Mouse (Mus musculus): ENCODE measurements at regions not wholly inside any gene's neighbourhood (a gene's known extent, or its start where the extent isn't known, plus 50 kb on each side); places are given as distances from the start of the nearest gene placed in this dataset.

GRCm38 (mm10) chr8:74639276-74639675 is 233.7 kb upstream of the Isx start:
- DNase-seq (ENCODE audit: low spot score): no peak

GRCm38 (mm10) chr8:74640636-74641035 is 232.3 kb upstream of the Isx start:
- no peak for DNase-seq (ENCODE audit: low spot score)

GRCm38 (mm10) chr8:74659950-74660349 is 213.0 kb upstream of the Isx start:
- DNase-seq (ENCODE audit: low spot score): no peak

- no peak for DNase-seq (ENCODE audit: low spot score)
Observed at GRCm38 (mm10) chr8:74688342-74688741, 184.6 kb upstream of the Isx start.

- DNase-seq (ENCODE audit: low spot score): no peak
Observed at GRCm38 (mm10) chr8:74696001-74696400, 177.0 kb upstream of the Isx start.

- no peak for DNase-seq (ENCODE audit: low spot score)
Observed at GRCm38 (mm10) chr8:74697317-74697716, 175.7 kb upstream of the Isx start.

GRCm38 (mm10) chr8:74712617-74713016 is 160.4 kb upstream of the Isx start:
- no peak for DNase-seq (ENCODE audit: low spot score)

- DNase-seq (ENCODE audit: low spot score): no peak
Observed at GRCm38 (mm10) chr8:74716030-74716429, 156.9 kb upstream of the Isx start.

- no peak for DNase-seq (ENCODE audit: low spot score)
Observed at GRCm38 (mm10) chr8:74764728-74765127, 108.2 kb upstream of the Isx start.

GRCm38 (mm10) chr8:74775549-74775948 is 97.4 kb upstream of the Isx start:
- no peak for DNase-seq (ENCODE audit: low spot score)

GRCm38 (mm10) chr8:74781087-74781486 is 91.9 kb upstream of the Isx start:
- peak; percentile 70 for DNase-seq (ENCODE audit: low spot score)

GRCm38 (mm10) chr8:74808685-74809084 is 64.3 kb upstream of the Isx start:
- DNase-seq (ENCODE audit: low spot score): no peak

GRCm38 (mm10) chr8:74810054-74810453 is 62.9 kb upstream of the Isx start:
- DNase-seq (ENCODE audit: low spot score): no peak

GRCm38 (mm10) chr8:74818434-74818833 is 54.5 kb upstream of the Isx start:
- DNase-seq (ENCODE audit: low spot score): no peak

GRCm38 (mm10) chr8:74820716-74821115 is 52.3 kb upstream of the Isx start:
- no peak for DNase-seq (ENCODE audit: low spot score)

GRCm38 (mm10) chr8:74822288-74822687 is 50.7 kb upstream of the Isx start:
- no peak for DNase-seq (ENCODE audit: low spot score)
